Mouse (Mus musculus) MEL (cell line): Measurements from ENCODE around the gene Ncmap.
A peak's percentile ranks its signal among the peaks of the same experiment; 100 is the strongest.

Source experiments
- CTCF ChIP-seq, 3 experiments: IDR thresholded peaks in 2 of 3; conservative IDR thresholded peaks in 1 of 3; 2 replicates each; pipeline ENCODE4 v1.5.1; 2011 to 2012; ENCODE audit warnings: low read length in 3 of 3, low read depth in 2 of 3, mild to moderate bottlenecking in 2 of 3, improper control_type of control experiment in 1 of 3, inconsistent platforms in 1 of 3, mixed read lengths in 1 of 3, moderate library complexity in 1 of 3; ENCODE audit not compliant: control insufficient read depth in 1 of 3, insufficient read depth in 1 of 3, poor library complexity in 1 of 3, severe bottlenecking in 1 of 3
- JUND ChIP-seq: IDR thresholded peaks from 2 replicates; pipeline ENCODE4 v1.6.1; 2011; ENCODE audit warnings: low read depth, mild to moderate bottlenecking, improper control_type of control experiment, low read length
- MAX ChIP-seq: IDR thresholded peaks from 2 replicates; pipeline ENCODE4 v1.6.1; 2011; ENCODE audit warnings: low read length, improper control_type of control experiment
- POLR2A ChIP-seq, 2 experiments: IDR thresholded peaks; 2 replicates each; pipeline ENCODE4 v1.6.1; 2011 to 2012; ENCODE audit warnings: low read length in 2 of 2, mild to moderate bottlenecking in 2 of 2, control low read depth in 1 of 2, improper control_type of control experiment in 1 of 2, low read depth in 1 of 2, moderate library complexity in 1 of 2; ENCODE audit not compliant: control insufficient read depth in 1 of 2, insufficient read depth in 1 of 2, poor library complexity in 1 of 2
- POLR2AphosphoS5 ChIP-seq: IDR thresholded peaks from 2 replicates; pipeline ENCODE4 v1.6.1; 2012; ENCODE audit warnings: low read depth, borderline replicate concordance, mild to moderate bottlenecking, inconsistent platforms, low read length, moderate library complexity, mixed read lengths
- RCOR1 ChIP-seq: IDR thresholded peaks from 2 replicates; pipeline ENCODE4 v1.6.1; 2012; ENCODE audit warnings: low read depth, mild to moderate bottlenecking, inconsistent platforms, low read length, improper control_type of control experiment
- SMC3 ChIP-seq: IDR thresholded peaks from 2 replicates; pipeline ENCODE4 v1.6.1; 2011; ENCODE audit warnings: low read depth, low read length, improper control_type of control experiment
- TAL1 ChIP-seq: IDR thresholded peaks from 2 replicates; pipeline ENCODE4 v1.6.1; 2012; ENCODE audit warnings: mild to moderate bottlenecking, inconsistent platforms, low read length, moderate library complexity, mixed read lengths
- USF1 ChIP-seq: IDR thresholded peaks from 2 replicates; pipeline ENCODE4 v1.6.1; 2014; ENCODE audit warnings: low read depth, mild to moderate bottlenecking, inconsistent platforms, low read length, improper control_type of control experiment, moderate library complexity
- USF2 ChIP-seq, 2 experiments: IDR thresholded peaks; 2 replicates each; pipeline ENCODE4 v1.6.1; 2011 to 2012; ENCODE audit warnings: improper control_type of control experiment in 2 of 2, low read length in 2 of 2, borderline replicate concordance in 1 of 2, inconsistent platforms in 1 of 2, low read depth in 1 of 2, mild to moderate bottlenecking in 1 of 2; ENCODE audit not compliant: insufficient read depth in 1 of 2
- ZKSCAN1 ChIP-seq: IDR thresholded peaks from 2 replicates; pipeline ENCODE4 v1.6.1; 2012; ENCODE audit warnings: low read depth, mild to moderate bottlenecking, inconsistent platforms, low read length, improper control_type of control experiment, moderate library complexity
- ZMIZ1 ChIP-seq: IDR thresholded peaks from 2 replicates; pipeline ENCODE4 v1.6.1; 2012; ENCODE audit warnings: low read depth, mild to moderate bottlenecking, inconsistent platforms, low read length, improper control_type of control experiment, moderate library complexity

GRCm38 (mm10) chr4:135375444-135375843, 22.6 kb downstream of the Ncmap start:
- no peak for TF ChIP-seq MAX
- no peak for TF ChIP-seq USF1
- TF ChIP-seq CTCF (IDR thresholded peaks at IDR 0.05 in 2 of 3, conservative IDR thresholded peaks at IDR 0.05 in 1 of 3; ENCODE audit: control insufficient read depth in 1 of 3, insufficient read depth in 1 of 3, low read depth in 2 of 3, low read length in 3 of 3, poor library complexity in 1 of 3, severe bottlenecking in 1 of 3) = peak; percentile 69 to 83 (median 71)
- TF ChIP-seq RCOR1 = no peak
- peak; percentile 63 for TF ChIP-seq SMC3
- no peak for TF ChIP-seq JUND
- no peak for TF ChIP-seq TAL1
- no peak for TF ChIP-seq POLR2AphosphoS5
- no peak for TF ChIP-seq ZKSCAN1
- TF ChIP-seq POLR2A (IDR thresholded peaks at IDR 0.05; ENCODE audit: control insufficient read depth in 1 of 2, insufficient read depth in 1 of 2, low read depth in 1 of 2, low read length in 2 of 2, poor library complexity in 1 of 2) = no peak
- TF ChIP-seq ZMIZ1 = no peak
- TF ChIP-seq USF2 (IDR thresholded peaks at IDR 0.05; ENCODE audit: borderline replicate concordance in 1 of 2, insufficient read depth in 1 of 2, low read depth in 1 of 2, low read length in 2 of 2) = no peak
